Mouse (Mus musculus) inflammation-experienced regulatory T-cells, adult 6 months (primary cell): ENCODE measurements around the gene Wdr81. TPM values are rescaled to one million over a fixed set of nuclear protein-coding genes. Genes with fewer than 3 reads are reported as not detected.

Source experiments
- ATAC-seq: one replicate; pipeline ENCODE4 v1.8.0; 2017
- polyA plus RNA-seq, 3 experiments: library from polyadenylated mRNA; unstranded; fragments of 100-300 nt; shearing (Covaris generic); gene quantifications; one replicate each; pipeline ENCODE4 v1.2.1; 2017

Gene Wdr81
- polyA plus RNA-seq, 3 experiments from 2014 or later, result 5.1 to 7.9 (median 5.2) TPM

DNA sequence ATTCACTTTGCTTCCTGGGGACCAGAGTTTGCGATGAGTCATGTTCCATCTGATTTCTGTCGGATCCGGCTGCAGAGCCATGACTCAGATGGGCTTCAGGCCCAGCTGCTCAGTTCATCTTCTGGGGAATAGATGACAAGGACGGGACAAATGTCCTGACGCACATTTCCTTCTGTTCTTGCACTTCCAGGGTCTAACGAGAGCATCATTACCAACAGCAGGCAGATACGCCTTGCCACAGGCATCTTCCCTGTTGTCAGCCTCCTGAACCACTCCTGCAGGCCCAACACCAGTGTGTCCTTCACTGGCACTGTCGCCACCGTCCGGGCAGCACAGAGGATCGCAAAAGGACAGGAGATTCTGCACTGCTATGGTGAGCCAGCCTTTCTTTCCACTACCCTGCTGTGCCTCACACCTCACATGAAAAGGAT, 55.1 kb downstream of the Wdr81 start:
- no peak for ATAC-seq

- ATAC-seq, result no peak
These were observed 57.1 kb downstream of the Wdr81 start for GRCm38 (mm10) chr11:75397452-75397851.

DNA sequence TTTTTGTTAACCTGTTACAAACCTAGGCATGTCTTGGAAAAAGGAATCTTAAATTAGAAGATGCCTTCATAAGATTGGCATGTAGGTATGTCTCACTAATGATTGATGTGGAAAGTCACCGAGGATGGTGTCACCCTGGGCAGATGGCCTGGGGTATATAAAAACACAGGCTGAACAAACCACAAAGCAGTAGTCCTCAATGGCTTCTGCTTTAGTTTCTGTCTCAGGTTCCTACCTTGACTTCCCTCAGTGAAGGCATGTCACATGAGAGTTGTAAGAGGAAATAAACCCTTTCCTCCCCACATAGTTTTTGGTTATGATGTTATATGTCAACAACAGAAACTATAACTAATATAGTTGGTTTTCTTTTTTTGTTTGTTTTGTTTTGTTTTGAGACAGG, 58.9 kb downstream of the Wdr81 start:
- no peak for ATAC-seq

Other genes starting within 250 kb of the Wdr81 start
- 100 to 1,000 TPM; 199 to 296 (median 217) TPM for gene Rpa1, start 106.4 kb downstream of the Wdr81 start, polyA plus RNA-seq
- gene Smyd4, start 106.3 kb downstream of the Wdr81 start, polyA plus RNA-seq, result 10 to 100 TPM; 10.8 to 25.4 (median 23.2) TPM
- 1 to 10 TPM; 3.3 to 5.0 (median 4.9) TPM for gene Serpinf1, start 32.0 kb downstream of the Wdr81 start, polyA plus RNA-seq
- not detected for gene Serpinf2, start 15.1 kb downstream of the Wdr81 start, polyA plus RNA-seq
- 10 to 100 TPM in 2 of 3 experiments, 1 to 10 TPM in 1; 10.0 to 23.2 (median 21.3) TPM for gene Tlcd2, start 7.0 kb upstream of the Wdr81 start, polyA plus RNA-seq
- 10 to 100 TPM; 37.6 to 48.7 (median 43.8) TPM for gene Prpf8, start 32.1 kb upstream of the Wdr81 start, polyA plus RNA-seq
- not detected for gene Rilp, start 55.4 kb upstream of the Wdr81 start, polyA plus RNA-seq
- gene Scarf1, start 58.8 kb upstream of the Wdr81 start, polyA plus RNA-seq, result under 1 TPM; 0.18 to 0.93 (median 0.28) TPM
- gene Slc43a2, start 77.0 kb upstream of the Wdr81 start, polyA plus RNA-seq, result 10 to 100 TPM; 20.1 to 22.4 (median 21.6) TPM
- gene Pitpna, start 133.4 kb upstream of the Wdr81 start, polyA plus RNA-seq, result 10 to 100 TPM; 30.5 to 50.5 (median 40.2) TPM
- 100 to 1,000 TPM; 110 to 156 (median 133) TPM for gene Inpp5k, start 176.3 kb upstream of the Wdr81 start, polyA plus RNA-seq
- 10 to 100 TPM; 15.6 to 24.5 (median 23.1) TPM for gene Myo1c, start 195.8 kb upstream of the Wdr81 start, polyA plus RNA-seq
- 10 to 100 TPM; 10.5 to 13.5 (median 12.0) TPM for gene Crk, start 224.5 kb upstream of the Wdr81 start, polyA plus RNA-seq